Mouse (Mus musculus): Measurements from ENCODE around the gene Psap. TPM values are rescaled to one million over a fixed set of nuclear protein-coding genes. Genes with fewer than 3 reads are reported as not detected.

Gene Psap
- 235 and 311 TPM in 2 replicates for polyA plus RNA-seq (2012)

DNA sequence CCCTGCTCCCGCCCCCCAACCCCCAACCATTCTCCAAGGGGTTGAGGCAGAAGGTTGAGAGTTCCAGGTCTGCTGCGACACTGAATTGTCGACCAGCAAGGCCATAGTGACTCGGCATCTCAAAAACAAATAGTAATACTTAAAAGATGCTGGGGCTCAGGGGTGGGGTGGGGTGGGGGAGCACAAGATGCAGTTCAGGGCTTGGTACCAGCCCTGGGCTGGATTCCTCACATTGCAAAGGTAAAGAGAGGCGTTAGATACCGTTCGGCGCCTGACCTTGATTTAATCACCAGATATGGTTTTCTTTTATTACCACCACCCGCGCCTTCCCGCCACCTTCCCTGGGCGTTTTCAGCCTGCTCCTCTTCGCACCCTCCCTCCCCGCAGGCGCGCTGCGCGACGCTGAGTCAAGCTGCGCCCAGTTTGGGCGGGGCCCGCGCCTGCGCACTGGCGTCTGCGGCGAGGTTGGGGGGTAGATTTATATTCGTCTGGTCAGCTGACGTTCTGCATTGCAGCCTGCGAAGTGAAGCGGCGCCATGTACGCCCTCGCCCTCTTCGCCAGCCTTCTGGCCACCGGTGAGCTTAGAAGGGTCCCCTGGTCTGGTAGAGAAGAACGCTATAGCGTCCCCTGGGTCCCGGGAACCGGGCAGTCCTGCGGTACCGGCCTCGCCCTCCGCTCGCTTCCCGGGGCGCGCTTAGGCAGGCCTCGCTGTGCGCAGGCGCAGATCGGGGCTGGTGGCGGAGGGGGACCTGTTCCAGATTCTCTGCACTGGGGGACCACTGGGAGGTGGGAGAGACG is at the start of gene Psap:
Gene Psap, plus strand, starts transcription at position 421 of the 799 bp plus-strand sequence.

DNA sequence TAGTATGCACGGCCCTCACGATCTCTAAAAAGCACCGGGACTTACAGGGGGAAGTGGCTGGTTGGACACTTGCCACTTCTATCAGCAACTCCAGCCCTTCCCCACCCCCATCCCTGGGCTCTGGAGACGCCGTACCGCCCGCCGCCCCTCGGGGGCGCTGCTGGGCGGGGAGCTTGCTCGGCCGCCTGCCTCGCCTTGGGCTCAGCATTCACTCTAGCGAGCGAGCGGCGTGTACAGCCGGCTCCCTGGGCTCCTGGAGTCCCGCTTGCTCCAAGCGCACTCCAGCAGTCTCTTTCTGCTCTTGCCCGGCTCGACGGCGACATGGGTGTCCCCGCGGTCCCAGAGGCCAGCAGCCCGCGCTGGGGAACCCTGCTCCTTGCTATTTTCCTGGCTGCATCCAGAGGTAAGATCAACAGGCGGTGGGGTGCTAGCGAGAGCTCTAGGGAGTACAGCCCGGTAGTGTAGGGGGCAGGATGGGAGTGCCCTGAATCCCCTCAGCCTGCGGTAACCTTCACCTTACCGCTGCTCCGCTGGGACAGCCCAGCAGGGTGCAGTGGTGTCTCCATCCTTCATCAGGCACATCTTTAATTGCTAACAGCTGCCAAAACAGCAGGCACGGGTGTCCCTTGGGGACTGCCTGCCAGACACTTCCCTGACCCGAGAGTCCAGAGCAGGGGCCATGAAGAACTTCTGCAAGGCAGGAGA is 69.4 kb downstream of the Psap start, which contains the start of gene Vsir:
Gene Vsir, plus strand, starts transcription at position 151 of the 705 bp plus-strand sequence.

Other genes with a start within 250 kb of the Psap start
- 0.74 and 0.79 TPM in 2 replicates for gene Spock2, start 171.4 kb upstream of the Psap start, polyA plus RNA-seq (2012)
- gene Chst3, start 58.4 kb upstream of the Psap start, polyA plus RNA-seq (2012): 0.78 and 2.7 TPM in 2 replicates
- 122 and 236 TPM in 2 replicates for gene Vsir, start 69.2 kb downstream of the Psap start, polyA plus RNA-seq (2012)
- gene Gm17455, start 122.1 kb downstream of the Psap start, polyA plus RNA-seq (2012): not detected in 2 replicates

All from megakaryocyte-erythroid progenitor cell, adult 5 weeks (primary cell).